Comparison of ENCODE assay signal across 25 mouse cellular contexts in genomic region chr3:115281233-115281632, GRCm38 (mm10).
"Had no signal": no experiment of that assay in that cellular context is flagged by ENCODE, and none has a peak within 500 bp of the region (broad histone marks: within the 10 kb centered on the region; RNA-seq: fewer than 3 reads in every experiment).

No protein-coding gene starts in this region.

- H3K4me3 ChIP-seq: gastrocnemius, adult 2 months; heart, embryonic 10.5 days; heart, embryonic 12.5 days; hindbrain, embryonic 10.5 days; hindbrain, embryonic 12.5 days; intestine, embryonic 15.5 days; layer of hippocampus, adult 2 months; left cerebral cortex, adult 2 months; limb, embryonic 10.5 days; limb, embryonic 12.5 days; liver, embryonic 13.5 days; liver, embryonic 15.5 days had no signal

- H3K9me3 ChIP-seq: heart, embryonic 10.5 days; heart, embryonic 12.5 days; hindbrain, embryonic 10.5 days; hindbrain, embryonic 12.5 days; intestine, embryonic 15.5 days; limb, embryonic 10.5 days; limb, embryonic 12.5 days; liver, embryonic 13.5 days; liver, embryonic 15.5 days had no signal

- DNase-seq: gastrocnemius, adult 2 months; gastrocnemius, postnatal 10 days; gastrocnemius, postnatal 25 days; heart, adult 18-20 months; heart, postnatal 10 days; heart, postnatal 4 days; kidney, adult 18-20 months; kidney, adult 8-10 months; kidney, postnatal 10 days; kidney, postnatal 25 days; kidney, postnatal 4 days; layer of hippocampus, postnatal 36 days; liver; liver, embryonic 13.5 days had no signal

- H3K27me3 ChIP-seq: heart, embryonic 12.5 days; hindbrain, embryonic 12.5 days; intestine, embryonic 15.5 days; limb, embryonic 12.5 days; liver, embryonic 13.5 days; liver, embryonic 15.5 days had no signal

- H3K9ac ChIP-seq: heart, embryonic 12.5 days; hindbrain, embryonic 12.5 days; hindbrain, embryonic 14.5 days; intestine, embryonic 15.5 days; limb, embryonic 12.5 days; liver, embryonic 13.5 days; liver, embryonic 15.5 days had no signal

- H3K36me3 ChIP-seq: heart, embryonic 10.5 days; heart, embryonic 12.5 days; hindbrain, embryonic 10.5 days; hindbrain, embryonic 12.5 days; intestine, embryonic 15.5 days; limb, embryonic 10.5 days; limb, embryonic 12.5 days; liver, embryonic 13.5 days; liver, embryonic 15.5 days had no signal

- H3K27ac ChIP-seq: gastrocnemius, adult 2 months; heart, embryonic 10.5 days; hindbrain, embryonic 10.5 days; hindbrain, embryonic 12.5 days; hindbrain, embryonic 14.5 days; intestine, embryonic 15.5 days; layer of hippocampus, adult 2 months; left cerebral cortex, adult 2 months; limb, embryonic 10.5 days; limb, embryonic 12.5 days; liver, embryonic 13.5 days; liver, embryonic 15.5 days had no signal

- H3K4me1 ChIP-seq: heart, embryonic 10.5 days; heart, embryonic 12.5 days; hindbrain, embryonic 10.5 days; hindbrain, embryonic 12.5 days; intestine, embryonic 15.5 days; limb, embryonic 10.5 days; limb, embryonic 12.5 days; liver, embryonic 13.5 days; liver, embryonic 15.5 days had no signal
